Mouse (Mus musculus): ENCODE measurements at regions not wholly inside any gene's neighbourhood (a gene's known extent, or its start where the extent isn't known, plus 50 kb on each side); places are given as distances from the start of the nearest gene placed in this dataset.

- no peak for DNase-seq
These were observed 95.9 kb upstream of the Tmtc4 start for GRCm38 (mm10) chr14:123079733-123080132.

DNA sequence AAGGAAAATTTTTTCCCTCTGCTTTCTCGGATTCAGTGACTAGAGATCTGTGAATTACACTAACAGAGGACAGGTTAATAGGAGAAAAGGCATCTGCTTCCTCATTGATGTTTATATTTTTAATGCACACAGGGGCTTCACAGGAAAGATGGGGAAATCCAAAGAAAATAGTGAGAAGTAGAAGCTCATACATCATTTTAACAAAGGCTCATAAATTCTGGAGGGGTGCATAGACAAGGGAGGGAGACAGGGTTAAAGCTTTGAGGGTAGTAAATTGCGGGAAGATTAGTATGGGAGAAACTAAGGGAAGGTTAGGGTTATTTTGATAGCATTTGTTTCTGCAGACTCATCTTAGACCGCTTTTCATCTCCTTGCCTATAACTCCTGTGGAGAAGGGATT is 95.0 kb upstream of the Tmtc4 start:
- DNase-seq: no peak

DNA sequence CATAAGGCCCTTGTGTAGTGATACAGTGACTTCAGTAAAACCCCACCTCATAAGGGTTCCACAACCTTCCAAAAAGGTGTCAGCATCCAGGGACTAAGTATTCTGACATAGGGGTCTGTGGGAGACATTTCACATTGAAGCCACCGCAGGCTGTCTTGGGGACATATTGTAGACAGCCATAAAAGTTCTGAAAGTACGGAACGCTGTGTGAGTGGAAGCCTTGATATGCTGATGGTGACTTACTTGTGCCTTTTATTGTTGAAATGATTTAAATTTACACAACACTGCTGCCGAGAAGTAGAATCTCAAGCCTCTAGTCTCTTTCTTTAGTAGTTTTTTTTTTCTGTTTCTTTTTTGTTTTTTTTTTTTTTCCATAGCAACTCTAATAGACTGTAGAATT is 82.5 kb upstream of the Tmtc4 start:
- no peak for DNase-seq

- DNase-seq: no peak
These were observed 81.7 kb upstream of the Tmtc4 start for GRCm38 (mm10) chr14:123065566-123065965.

GRCm38 (mm10) chr14:123065136-123065535 is 81.3 kb upstream of the Tmtc4 start:
- no peak for DNase-seq

DNA sequence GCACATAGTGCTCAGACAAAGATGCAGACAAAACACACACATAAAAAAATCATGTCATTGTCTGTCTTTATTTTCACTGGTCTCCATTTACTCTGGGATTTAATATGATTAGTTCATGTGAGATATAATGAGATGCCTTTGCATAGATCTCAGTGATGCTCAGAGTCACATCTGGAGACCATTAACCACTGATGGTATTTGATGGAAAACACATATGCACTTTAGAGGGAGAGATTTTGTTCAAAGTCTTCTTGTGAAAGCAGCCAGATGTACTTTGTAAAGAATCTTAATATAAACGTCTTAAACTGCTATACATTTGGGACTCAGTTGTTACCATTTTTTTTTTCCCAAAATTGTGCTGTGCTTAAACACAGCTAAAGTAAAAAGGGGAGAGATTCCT is 79.1 kb upstream of the Tmtc4 start:
- no peak for DNase-seq

DNA sequence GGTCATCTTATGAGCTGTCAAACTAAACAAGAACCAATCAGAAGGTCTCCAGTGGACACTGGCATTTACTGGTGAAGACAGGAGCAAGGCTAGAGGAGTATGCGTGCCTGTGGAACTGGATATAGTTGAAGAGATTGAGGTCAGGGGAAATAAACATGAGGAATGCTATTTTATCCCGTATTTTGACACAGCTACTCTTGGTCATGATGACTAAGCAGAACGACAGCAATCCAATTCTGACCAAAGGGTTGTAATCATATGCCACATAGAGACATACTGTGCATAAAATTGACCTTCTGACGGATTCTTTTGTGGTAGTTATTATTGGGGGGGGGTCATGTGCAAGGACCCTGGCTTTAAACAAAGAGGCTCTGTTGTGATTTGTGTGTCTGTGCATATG is 73.1 kb upstream of the Tmtc4 start:
- no peak for DNase-seq

GRCm38 (mm10) chr14:123048451-123048850 is 64.6 kb upstream of the Tmtc4 start:
- DNase-seq: peak; percentile 7

DNA sequence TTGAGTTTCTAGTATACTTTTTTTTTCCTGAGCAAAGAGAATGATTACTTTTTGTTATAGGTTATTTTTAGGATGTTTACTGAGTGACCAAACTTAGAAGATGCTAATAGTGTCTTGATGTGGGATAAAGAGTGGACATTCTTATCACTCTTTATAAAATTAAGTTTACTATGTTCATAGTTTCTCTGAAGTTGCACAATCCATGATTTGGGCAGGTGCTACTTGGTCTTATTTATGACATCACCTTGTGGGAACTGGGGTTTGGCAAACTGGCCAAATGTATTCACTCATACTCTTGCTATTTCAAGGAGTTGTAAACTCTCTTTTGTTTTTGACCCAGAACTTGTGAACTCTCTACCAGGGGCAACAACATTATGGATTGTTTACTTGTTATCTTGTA is 56.2 kb upstream of the Tmtc4 start:
- no peak for DNase-seq

DNA sequence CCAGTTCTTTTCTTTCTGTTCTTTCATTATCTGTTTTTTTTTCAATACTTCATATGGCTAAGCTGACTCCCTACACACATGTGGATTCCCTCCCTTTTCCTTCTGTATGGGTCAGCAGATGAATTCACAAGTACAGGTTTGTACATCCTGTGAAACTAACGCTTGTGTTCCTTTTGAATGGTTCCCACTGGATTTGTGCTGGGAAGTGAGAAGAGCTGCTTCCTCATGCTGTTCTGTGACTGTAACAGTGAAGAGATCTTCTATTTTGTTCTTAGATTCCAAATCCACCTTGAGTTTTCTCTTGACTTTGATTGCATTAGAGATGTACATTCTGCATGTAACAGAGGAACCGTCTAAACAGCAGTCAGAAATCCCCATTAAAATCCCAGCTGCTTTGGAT is 53.6 kb upstream of the Tmtc4 start:
- DNase-seq: no peak

Measured in kidney, postnatal 14 days (tissue).